Mouse (Mus musculus): ENCODE results near the gene Gm13889. TPM values are rescaled to one million over a fixed set of nuclear protein-coding genes. Genes with fewer than 3 reads are reported as not detected.

The Gm13889 gene
- total RNA-seq, 2 experiments from 2014 or later, result 54.6 to 63.1 TPM

Other genes starting within 250 kb of the Gm13889 start
- 10 to 100 TPM; 54.5 to 55.2 TPM for gene Ext2, start 134.6 kb downstream of the Gm13889 start, total RNA-seq (2021)
- gene Accs, start 107.3 kb downstream of the Gm13889 start, total RNA-seq (2021), result 1 to 10 TPM; 3.4 to 4.9 TPM
- under 1 TPM in 1 of 2 experiments, not detected in 1; 0.21 TPM for gene Accsl, start 88.0 kb downstream of the Gm13889 start, total RNA-seq (2021)
- 1 to 10 TPM in 1 of 2 experiments, not detected in 1; 1.0 TPM for gene Gm27027, start 39.2 kb upstream of the Gm13889 start, total RNA-seq (2021)
- gene Alkbh3, start 53.6 kb upstream of the Gm13889 start, total RNA-seq (2021), result 10 to 100 TPM; 24.1 to 28.0 TPM
- 10 to 100 TPM; 75.3 to 82.1 TPM for gene Hsd17b12, start 200.8 kb upstream of the Gm13889 start, total RNA-seq (2021)